Comparison of ENCODE assay signal across 13 mouse cellular contexts in genomic region chr6:134953976-134954375, GRCm38 (mm10). TPM values are rescaled to one million over a fixed set of nuclear protein-coding genes. Genes with fewer than 3 reads are reported as not detected.
DNase-seq lines count a peak whose midpoint lies in the region; ATAC-seq and TF ChIP-seq lines count a peak whose summit lies in the region.
"Had no signal": no experiment of that assay in that cellular context is flagged by ENCODE, and none has a peak within 500 bp of the region (broad histone marks: within the 10 kb centered on the region; RNA-seq: fewer than 3 reads in every experiment).

No protein-coding gene starts in this region.

- no peak for ATAC-seq in forebrain, embryonic 12.5 days (ENCODE audit: low FRiP score)
- ATAC-seq in inflammation-experienced regulatory T-cells, adult 6 months: no peak
- ATAC-seq: lung, postnatal 0 days had no signal

- no peak for DNase-seq in forebrain, embryonic 10.5 days (ENCODE audit: extremely low spot score, low spot score)
- DNase-seq in ovary, adult 18-20 months (ENCODE audit: low spot score): peak; percentile 67
- no peak for DNase-seq in ovary, postnatal 14 days (ENCODE audit: low spot score)
- peak; percentile 87 for DNase-seq in kidney, adult 2 months
- peak; percentile 41 for DNase-seq in mesoderm, embryonic 11.5 days (ENCODE audit: low read depth, low spot score)
- DNase-seq in left cerebral cortex, adult 8-10 months (ENCODE audit: low spot score in 2 of 2): no peak
- DNase-seq: B cell, adult 2 months; midbrain, embryonic 14.5 days had no signal

- no peaks in the 10 kb centered on the region for H3K4me1 ChIP-seq in forebrain, embryonic 12.5 days
- no peaks in the 10 kb centered on the region for H3K4me1 ChIP-seq in forebrain, embryonic 10.5 days
- 0 out of 2 replicates have a peak, but pooled peaks cover 3% of the 10 kb centered on the region for H3K4me1 ChIP-seq in kidney, adult 2 months (ENCODE audit: control insufficient read depth, insufficient read depth, low read length)
- H3K4me1 ChIP-seq: stomach, embryonic 15.5 days had no signal

- peak overlapping the region; percentile 50; the same call in 1 of the 2 replicates for H3K27ac ChIP-seq in forebrain, embryonic 12.5 days
- H3K27ac ChIP-seq in forebrain, embryonic 10.5 days: no peak overlapping the region
- no peak overlapping the region for H3K27ac ChIP-seq in kidney, adult 2 months (ENCODE audit: insufficient read depth, low read depth, low read length)
- H3K27ac ChIP-seq: heart, embryonic 13.5 days; stomach, embryonic 15.5 days had no signal

- no peaks in the 10 kb centered on the region for H3K9me3 ChIP-seq in forebrain, embryonic 12.5 days
- no peaks in the 10 kb centered on the region for H3K9me3 ChIP-seq in forebrain, embryonic 10.5 days
- H3K9me3 ChIP-seq: heart, embryonic 13.5 days; stomach, embryonic 15.5 days had no signal

- no peak overlapping the region for H3K4me2 ChIP-seq in forebrain, embryonic 12.5 days
- H3K4me2 ChIP-seq: heart, embryonic 13.5 days; stomach, embryonic 15.5 days had no signal

- peaks cover 34% of the 10 kb centered on the region for H3K36me3 ChIP-seq in forebrain, embryonic 12.5 days (replicated peaks)
- peaks cover 49% of the 10 kb centered on the region for H3K36me3 ChIP-seq in forebrain, embryonic 10.5 days (replicated peaks)
- H3K36me3 ChIP-seq in kidney, adult 2 months (ENCODE audit: control insufficient read depth, insufficient read depth, low read length): no peaks in the 10 kb centered on the region
- H3K36me3 ChIP-seq: stomach, embryonic 15.5 days had no signal

- H3K4me3 ChIP-seq in forebrain, embryonic 12.5 days (replicated peaks): no peak overlapping the region
- H3K4me3 ChIP-seq in forebrain, embryonic 10.5 days: no peak overlapping the region
- no peak overlapping the region for H3K4me3 ChIP-seq in kidney, adult 2 months (ENCODE audit: insufficient read depth, low read depth, low read length)
- H3K4me3 ChIP-seq: heart, embryonic 13.5 days; stomach, embryonic 15.5 days had no signal

- TF ChIP-seq CTCF in kidney, adult 2 months (conservative IDR thresholded peaks at IDR 0.05; ENCODE audit: insufficient read depth, insufficient read length, low read depth, low read length): no peak

- no peaks in the 10 kb centered on the region for H3K27me3 ChIP-seq in forebrain, embryonic 12.5 days
- no peaks in the 10 kb centered on the region for H3K27me3 ChIP-seq in forebrain, embryonic 10.5 days (ENCODE audit: poor library complexity, severe bottlenecking)
- no peaks in the 10 kb centered on the region for H3K27me3 ChIP-seq in kidney, adult 2 months (replicated peaks; ENCODE audit: control insufficient read depth, insufficient read depth, low read length)
- H3K27me3 ChIP-seq: heart, embryonic 13.5 days; stomach, embryonic 15.5 days had no signal

- TF ChIP-seq POLR2A in kidney, adult 2 months (IDR thresholded peaks at IDR 0.05; ENCODE audit: low read depth, low read length): no peak

- no peak overlapping the region for H3K9ac ChIP-seq in forebrain, embryonic 12.5 days
- H3K9ac ChIP-seq: heart, embryonic 13.5 days; stomach, embryonic 15.5 days had no signal

- WGBS in forebrain, embryonic 12.5 days: 69% methylated on average over 11 of the region's 11 CpGs
- WGBS in forebrain, embryonic 10.5 days: 84% methylated on average over 11 of the region's 11 CpGs
- 28% methylated on average over 11 of the region's 11 CpGs for WGBS in kidney, adult 2 months

RNA-seq across cellular contexts. Expression of gene Apold1, which starts 27.5 kb away (rescaled TPM):
- polyA plus RNA-seq in forebrain, embryonic 12.5 days (2016; fragmentation: Nextera tagmentation; extraction: Ambion mirVana): 3.7 and 3.9 TPM in 2 replicates
- polyA plus RNA-seq in forebrain, embryonic 10.5 days (2016; fragmentation: Nextera tagmentation; extraction: Ambion mirVana): 2.5 and 3.1 TPM in 2 replicates
- polyA plus RNA-seq in kidney, adult 2 months (2012; rRNA removed): 0.72 and 0.79 TPM in 2 replicates
- polyA plus RNA-seq in inflammation-experienced regulatory T-cells, adult 6 months (2017; shearing (Covaris generic)): under 1 TPM in 2 of 3 experiments, not detected in 1; 0.09 to 0.33 TPM
- 1 to 10 TPM; 3.8 to 4.8 (median 3.9) TPM for total RNA-seq in left cerebral cortex, adult 8-10 months (2022)

RNA-seq across cellular contexts. Expression of gene Cdkn1b, which starts 33.8 kb away (rescaled TPM):
- 36.4 and 40.5 TPM in 2 replicates for polyA plus RNA-seq in forebrain, embryonic 12.5 days (2016; fragmentation: Nextera tagmentation; extraction: Ambion mirVana)
- polyA plus RNA-seq in forebrain, embryonic 10.5 days (2016; fragmentation: Nextera tagmentation; extraction: Ambion mirVana): 17.9 and 19.0 TPM in 2 replicates
- 15.9 and 17.1 TPM in 2 replicates for polyA plus RNA-seq in kidney, adult 2 months (2012; rRNA removed)
- polyA plus RNA-seq in inflammation-experienced regulatory T-cells, adult 6 months (2017; shearing (Covaris generic)): 10 to 100 TPM; 29.4 to 55.7 (median 51.9) TPM
- 10 to 100 TPM; 36.6 to 39.0 (median 37.9) TPM for total RNA-seq in left cerebral cortex, adult 8-10 months (2022)

RNA-seq across cellular contexts. Expression of gene Gpr19, which starts 55.6 kb away (rescaled TPM):
- 38.5 and 45.6 TPM in 2 replicates for polyA plus RNA-seq in forebrain, embryonic 12.5 days (2016; fragmentation: Nextera tagmentation; extraction: Ambion mirVana)
- polyA plus RNA-seq in forebrain, embryonic 10.5 days (2016; fragmentation: Nextera tagmentation; extraction: Ambion mirVana): 28.7 and 28.8 TPM in 2 replicates
- 6.4 and 7.9 TPM in 2 replicates for polyA plus RNA-seq in kidney, adult 2 months (2012; rRNA removed)
- polyA plus RNA-seq in inflammation-experienced regulatory T-cells, adult 6 months (2017; shearing (Covaris generic)): 1 to 10 TPM; 5.7 to 9.1 (median 6.8) TPM
- total RNA-seq in left cerebral cortex, adult 8-10 months (2022): 10 to 100 TPM; 22.9 to 26.3 (median 24.7) TPM

RNA-seq across cellular contexts. Expression of gene Ddx47, which starts 57.4 kb away (rescaled TPM):
- 91.3 and 93.0 TPM in 2 replicates for polyA plus RNA-seq in forebrain, embryonic 12.5 days (2016; fragmentation: Nextera tagmentation; extraction: Ambion mirVana)
- polyA plus RNA-seq in forebrain, embryonic 10.5 days (2016; fragmentation: Nextera tagmentation; extraction: Ambion mirVana): 115 and 116 TPM in 2 replicates
- polyA plus RNA-seq in kidney, adult 2 months (2012; rRNA removed): 38.6 and 44.0 TPM in 2 replicates
- polyA plus RNA-seq in inflammation-experienced regulatory T-cells, adult 6 months (2017; shearing (Covaris generic)): 100 to 1,000 TPM; 133 to 189 (median 188) TPM
- total RNA-seq in left cerebral cortex, adult 8-10 months (2022): 10 to 100 TPM; 54.2 to 60.6 (median 56.4) TPM

Comparison
In these comparisons a context has a peak if more than half of its experiments do, and no peak if none do; other contexts are left out.
1. DNase-seq: peak in ovary, adult 18-20 months (single experiment), kidney, adult 2 months (single experiment) and mesoderm, embryonic 11.5 days (single experiment); none in forebrain, embryonic 10.5 days (single experiment), ovary, postnatal 14 days (single experiment) and left cerebral cortex, adult 8-10 months (0 of 2).